Mouse (Mus musculus) cortical plate, adult 2 months (tissue): ENCODE measurements around the gene Prph2.

Experiments used
- CTCF ChIP-seq: fragments of 200-500 bp; IDR thresholded peaks from 2 replicates; pipeline ENCODE4 v1.5.1; 2011; ENCODE audit warnings: mild to moderate bottlenecking, control low read depth, low read length; ENCODE audit not compliant: insufficient read depth; ENCODE audit errors: extremely low read depth
- POLR2A ChIP-seq: fragments of 200-500 bp; IDR thresholded peaks from 2 replicates; pipeline ENCODE4 v1.6.1; 2011; ENCODE audit warnings: mild to moderate bottlenecking, low read length, control low read depth; ENCODE audit not compliant: insufficient read depth; ENCODE audit errors: extremely low read depth

- TF ChIP-seq CTCF (no peak), POLR2A (no peak)
These were observed 34.6 kb upstream of the Prph2 start for GRCm38 (mm10) chr17:46875626-46876025.
